Mouse (Mus musculus) heart, embryonic 14.5 days (tissue): ENCODE data around the gene Oas1e. TPM values are rescaled to one million over a fixed set of nuclear protein-coding genes. Genes with fewer than 3 reads are reported as not detected.
"Not testable (repeated sequence)": the region's sequence is repeated elsewhere in the genome, so short reads cannot be mapped to it uniquely, and the experiment has no call there.

ENCODE experiments used
- ATAC-seq: fragments of 200-750 bp; cut with Nextera tagmentation; 2 replicates; pipeline ENCODE4 v1.8.0; 2017; ENCODE audit warnings: low read depth, moderate TSS enrichment; ENCODE audit not compliant: insufficient number of reproducible peaks, insufficient read depth, low FRiP score
- H3K27ac ChIP-seq, 2 experiments: fragments of 200-500 bp in 1 of 2; fragments of 300-500 bp in 1 of 2; sonication (generic) in 1 of 2; replicated peaks in 1 of 2; 2 replicates each; pipeline ENCODE4 v1.5.1; 2012 to 2014; ENCODE audit warnings: low read depth in 2 of 2, low read length in 2 of 2, control low read depth in 1 of 2, mild to moderate bottlenecking in 1 of 2, mixed read lengths in 1 of 2; ENCODE audit not compliant: control insufficient read depth in 1 of 2, insufficient read depth in 1 of 2
- H3K27me3 ChIP-seq: fragments of 300-500 bp; sonication (generic); 2 replicates; pipeline ENCODE4 v1.6.1; 2014; ENCODE audit warnings: mild to moderate bottlenecking, low read length, control low read depth; ENCODE audit not compliant: control insufficient read depth, insufficient read depth
- H3K36me3 ChIP-seq: fragments of 300-500 bp; sonication (generic); 2 replicates; pipeline ENCODE4 v1.6.1; 2014; ENCODE audit warnings: mild to moderate bottlenecking, control low read depth, low read length, mixed read lengths; ENCODE audit not compliant: control insufficient read depth, insufficient read depth
- H3K4me1 ChIP-seq, 2 experiments: fragments of 200-500 bp in 1 of 2; fragments of 300-500 bp in 1 of 2; sonication (generic) in 1 of 2; 2 replicates each; pipeline ENCODE4 v1.6.1; 2012 to 2014; ENCODE audit warnings: low read length in 2 of 2, control low read depth in 1 of 2, mixed read lengths in 1 of 2; ENCODE audit not compliant: control insufficient read depth in 2 of 2, insufficient read depth in 2 of 2
- H3K4me2 ChIP-seq: fragments of 300-500 bp; sonication (generic); 2 replicates; pipeline ENCODE4 v1.6.1; 2014; ENCODE audit warnings: mild to moderate bottlenecking, low read length
- H3K4me3 ChIP-seq, 2 experiments: fragments of 200-500 bp in 1 of 2; fragments of 300-500 bp in 1 of 2; sonication (generic) in 1 of 2; 2 replicates each; pipeline ENCODE4 v1.5.1; 2012 to 2014; ENCODE audit warnings: low read length in 2 of 2, mild to moderate bottlenecking in 2 of 2, control low read depth in 1 of 2, low read depth in 1 of 2, moderate library complexity in 1 of 2; ENCODE audit not compliant: control insufficient read depth in 1 of 2, insufficient read depth in 1 of 2
- H3K9ac ChIP-seq: fragments of 300-500 bp; sonication (generic); 2 replicates; pipeline ENCODE4 v1.6.1; 2014; ENCODE audit warnings: mild to moderate bottlenecking, low read length
- H3K9me3 ChIP-seq: fragments of 300-500 bp; sonication (generic); 2 replicates; pipeline ENCODE4 v1.6.1; 2016; ENCODE audit warnings: low read length, control low read depth; ENCODE audit not compliant: control insufficient read depth
- WGBS: fragments of 180-500 bp; shearing (Covaris S2); extraction: QIAGEN DNeasy Blood & Tissue Kit; methylation state at CpG from one replicate; pipeline ENCODE4 v1.1.7; 2014; 5-methylcytosine and 5-hydroxymethylcytosine counted together
- polyA plus RNA-seq: library from polyadenylated mRNA; unstranded; fragments of >200 nt; fragmentation: Nextera tagmentation; extraction: Ambion mirVana; gene quantifications from 2 replicates; pipeline ENCODE4 v1.2.1, GENCODE M21; 2014

The Oas1e gene
- polyA plus RNA-seq, result not detected in 2 replicates

- WGBS, result 67% methylated on average over 9 of the region's 9 CpGs
Measured at GRCm38 (mm10) chr5:120795480-120796034, at the start of gene Oas1e. Gene Oas1e (minus strand): TSS chr5:120795530.

GRCm38 (mm10) chr5:120844713-120845112, 49.4 kb upstream of the Oas1e start:
- no peak for ATAC-seq
- Histone ChIP-seq H3K9ac (no peak overlapping the region), H3K4me3 (no peak overlapping the region), H3K27ac (no peak overlapping the region), H3K27me3 (no peaks in the 10 kb centered on the region), H3K36me3 (no peaks in the 10 kb centered on the region), H3K4me1 (no peaks in the 10 kb centered on the region), H3K4me2 (no peak overlapping the region), H3K9me3 (0 out of 2 replicates have a peak, but pooled peaks cover 4% of the 10 kb centered on the region)
- WGBS, result 67% methylated on average over 3 of the region's 3 CpGs

More at GRCm38 (mm10) chr5:120795480-120796034, at the start of gene Oas1e:
- not testable (repeated sequence) for H3K36me3 ChIP-seq, H3K4me2 ChIP-seq, ATAC-seq, H3K27me3 ChIP-seq, H3K4me1 ChIP-seq, H3K9ac ChIP-seq, H3K4me3 ChIP-seq, H3K27ac ChIP-seq, H3K9me3 ChIP-seq

DNA sequence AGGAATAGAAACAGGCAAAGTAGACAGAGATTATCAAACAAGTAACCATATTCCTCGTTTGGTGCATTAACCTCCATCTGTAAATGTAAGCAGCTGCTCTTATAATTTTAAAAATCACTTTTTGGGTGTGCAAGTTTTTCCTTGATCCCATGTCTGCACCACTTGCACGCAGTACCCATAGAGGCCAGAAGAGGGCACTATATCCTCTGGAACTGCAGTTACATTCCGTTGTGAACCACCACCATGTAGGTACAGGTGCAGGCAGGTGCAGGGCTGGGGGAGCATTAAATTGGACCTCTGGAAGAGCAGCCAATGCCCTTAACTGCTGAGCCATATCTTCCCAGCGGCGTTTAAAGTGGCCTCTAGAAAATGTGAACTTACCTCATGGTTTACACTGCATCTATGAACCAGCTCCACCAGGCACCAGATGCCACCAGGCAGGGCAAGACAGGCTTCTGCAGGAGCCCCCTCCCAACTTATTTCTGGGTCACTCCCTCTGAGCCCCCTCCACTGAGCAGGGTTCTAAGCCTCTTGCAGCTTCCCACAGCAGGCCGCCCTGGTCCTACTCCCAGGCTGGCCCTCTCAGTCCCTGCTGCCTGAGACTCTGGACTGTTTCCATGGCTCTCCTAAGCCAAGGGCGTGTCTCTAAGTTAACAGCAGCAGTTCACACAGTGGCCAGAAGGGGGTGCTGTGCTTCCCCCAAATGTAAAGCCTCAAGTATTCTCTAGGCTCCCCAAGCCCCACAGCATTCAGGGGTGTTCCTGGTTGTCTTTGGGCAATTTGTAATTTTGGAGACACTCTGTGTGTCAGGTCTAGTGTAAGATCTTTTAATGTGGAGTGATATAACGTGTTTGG, 41.6 kb upstream of the Oas1e start:
- no peak for ATAC-seq
- Histone ChIP-seq H3K4me3 (no peak overlapping the region), H3K9me3 (no peaks in the 10 kb centered on the region), H3K27ac (no peak overlapping the region), H3K4me2 (no peak overlapping the region), H3K4me1 (no peaks in the 10 kb centered on the region), H3K9ac (no peak overlapping the region), H3K36me3 (no peaks in the 10 kb centered on the region), H3K27me3 (peaks cover 16% of the 10 kb centered on the region)
- 7% methylated on average over 8 of the region's 8 CpGs for whole genome bisulfite sequencing

DNA sequence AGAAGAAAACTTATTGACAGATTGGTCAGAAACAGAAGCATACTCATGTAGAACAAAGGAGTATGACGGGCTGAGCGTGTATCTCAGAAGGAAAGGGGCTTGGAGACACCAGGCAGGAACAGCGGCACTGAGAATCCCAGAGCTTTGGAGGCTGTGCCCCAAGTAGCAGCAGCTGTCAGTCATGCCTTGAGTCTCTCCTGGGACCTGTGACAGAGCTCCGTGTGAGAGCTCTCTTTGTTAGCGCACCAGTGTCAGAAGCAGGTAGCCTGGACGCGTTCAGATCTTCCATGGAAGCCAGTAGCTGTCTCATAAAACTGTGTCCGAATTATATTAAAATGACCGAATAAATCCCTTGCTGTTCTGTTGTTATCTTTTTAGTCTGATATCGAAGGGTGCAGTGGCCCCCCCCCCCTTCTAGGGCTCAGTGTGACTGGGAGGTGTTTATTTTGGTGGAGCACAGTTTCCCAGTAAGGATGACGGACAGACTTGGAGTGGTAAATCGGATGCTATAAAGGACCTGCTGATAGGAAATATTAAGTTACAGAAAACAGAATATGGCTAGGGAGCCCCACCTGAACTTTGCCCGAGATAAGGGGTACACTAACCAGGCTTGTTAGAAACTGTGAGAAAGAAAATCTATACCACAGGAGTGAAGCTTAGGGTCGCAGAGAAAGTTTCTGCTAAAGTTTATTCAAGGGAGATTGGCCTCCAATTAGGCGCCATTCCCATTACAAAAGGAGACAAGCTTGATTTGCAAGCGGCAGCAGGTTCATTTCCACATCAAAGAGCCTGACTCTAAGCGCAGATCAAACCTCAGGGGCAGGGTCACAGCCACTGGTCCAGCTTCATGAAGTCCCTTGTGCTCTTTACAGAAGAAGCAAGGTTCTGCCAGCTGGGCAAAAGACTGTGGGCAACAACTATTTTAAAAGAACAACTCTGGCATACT, 38.3 kb upstream of the Oas1e start:
- ATAC-seq, result no peak
- peaks cover 16% of the 10 kb centered on the region for H3K27me3 ChIP-seq
- WGBS, result 15% methylated on average over 17 of the region's 17 CpGs
- no peak overlapping the region for H3K9ac ChIP-seq
- H3K4me2 ChIP-seq, result no peak overlapping the region
- H3K9me3 ChIP-seq, result no peaks in the 10 kb centered on the region
- H3K4me1 ChIP-seq, result no peaks in the 10 kb centered on the region
- H3K27ac ChIP-seq, result no peak overlapping the region
- no peak overlapping the region for H3K4me3 ChIP-seq
- H3K36me3 ChIP-seq, result no peaks in the 10 kb centered on the region

- 72% methylated on average over 4 of the region's 4 CpGs for WGBS
- Histone ChIP-seq H3K9ac (no peak overlapping the region), H3K4me1 (no peaks in the 10 kb centered on the region), H3K9me3 (no peaks in the 10 kb centered on the region), H3K4me3 (no peak overlapping the region), H3K27me3 (peaks cover 13% of the 10 kb centered on the region), H3K4me2 (no peak overlapping the region), H3K36me3 (no peaks in the 10 kb centered on the region), H3K27ac (no peak overlapping the region)
- ATAC-seq, result no peak
Measured at GRCm38 (mm10) chr5:120831031-120831430, 35.7 kb upstream of the Oas1e start.

DNA sequence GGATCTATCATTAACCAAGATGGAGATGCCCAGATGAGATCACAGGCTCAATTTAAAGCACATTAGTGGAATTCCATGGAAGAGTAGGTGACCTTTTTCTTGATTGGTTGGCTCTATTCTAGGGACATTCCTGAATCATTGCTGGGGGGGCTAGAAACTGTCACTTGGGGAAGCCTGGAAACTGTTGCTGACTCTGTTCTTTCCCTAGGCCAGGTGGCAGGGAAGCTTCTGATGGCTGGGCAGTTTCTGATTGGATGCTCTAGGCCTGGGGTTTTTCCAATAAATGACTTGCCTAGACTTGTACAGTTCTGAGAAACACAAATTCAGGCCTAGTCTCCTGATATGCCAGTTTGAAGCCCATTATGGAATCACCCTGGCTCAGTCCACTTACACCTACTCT, 23.7 kb upstream of the Oas1e start:
- Histone ChIP-seq H3K27me3 (no peaks in the 10 kb centered on the region), H3K4me2 (no peak overlapping the region), H3K27ac (no peak overlapping the region), H3K36me3 (no peaks in the 10 kb centered on the region), H3K9ac (no peak overlapping the region), H3K4me3 (no peak overlapping the region), H3K4me1 (no peaks in the 10 kb centered on the region), H3K9me3 (peaks cover 13% of the 10 kb centered on the region; the same call in 1 of the 2 replicates)
- no peak for ATAC-seq

- WGBS, result 67% methylated on average over 3 of the region's 3 CpGs
- no peak overlapping the region for H3K27ac ChIP-seq
- ATAC-seq, result no peak
Measured at GRCm38 (mm10) chr5:120815949-120816348, 20.6 kb upstream of the Oas1e start.

More at GRCm38 (mm10) chr5:120815949-120816348, 20.6 kb upstream of the Oas1e start:
- Histone ChIP-seq H3K9ac (no peak overlapping the region), H3K9me3 (peaks cover 13% of the 10 kb centered on the region; the same call in 1 of the 2 replicates), H3K36me3 (no peaks in the 10 kb centered on the region), H3K4me1 (peaks cover 4 to 7% of the 10 kb centered on the region in 2 experiments; a peak in 2 of 4 replicates), H3K4me3 (no peak overlapping the region), H3K4me2 (no peak overlapping the region), H3K27me3 (no peaks in the 10 kb centered on the region)
